ENCODE assay signal across 31 mouse cellular contexts in genomic region chr8:122393717-122394116, GRCm38 (mm10). TPM values are rescaled to one million over a fixed set of nuclear protein-coding genes. Genes with fewer than 3 reads are reported as not detected.
"Had no signal": no experiment of that assay in that cellular context is flagged by ENCODE, and none has a peak within 500 bp of the region (broad histone marks: within the 10 kb centered on the region; RNA-seq: fewer than 3 reads in every experiment).

No protein-coding gene starts in this region.

- H3K9me3 ChIP-seq: heart, embryonic 10.5 days; hindbrain, embryonic 12.5 days; limb, embryonic 13.5 days; limb, embryonic 15.5 days had no signal

- H3K27ac ChIP-seq: heart, embryonic 10.5 days; hindbrain, embryonic 10.5 days; hindbrain, embryonic 12.5 days; hindbrain, embryonic 14.5 days; limb, embryonic 13.5 days; limb, embryonic 15.5 days; liver, embryonic 12.5 days had no signal

- DNase-seq: forebrain, postnatal 0 days; gastrocnemius, postnatal 14 days; gastrocnemius, postnatal 36 days; heart, adult 18-20 months; heart, postnatal 10 days; heart, postnatal 4 days; kidney, adult 18-20 months; kidney, adult 8-10 months; kidney, postnatal 10 days; kidney, postnatal 25 days; kidney, postnatal 4 days; layer of hippocampus, adult 9-11 months; layer of hippocampus, postnatal 36 days; left cerebral cortex, postnatal 4 days had no signal

- H3K4me1 ChIP-seq: heart, embryonic 10.5 days; heart, embryonic 12.5 days; hindbrain, embryonic 10.5 days; hindbrain, embryonic 12.5 days; limb, embryonic 13.5 days; limb, embryonic 15.5 days; liver, embryonic 12.5 days had no signal

- H3K9ac ChIP-seq: forebrain, postnatal 0 days; heart, embryonic 12.5 days; hindbrain, embryonic 12.5 days; hindbrain, embryonic 14.5 days; limb, embryonic 13.5 days; limb, embryonic 15.5 days; liver, embryonic 12.5 days had no signal

- H3K4me3 ChIP-seq: heart, embryonic 10.5 days; heart, embryonic 12.5 days; hindbrain, embryonic 10.5 days; hindbrain, embryonic 12.5 days; limb, embryonic 13.5 days; limb, embryonic 15.5 days; liver, embryonic 12.5 days had no signal

- ATAC-seq: forebrain, postnatal 0 days; hindbrain, embryonic 16.5 days; liver, embryonic 12.5 days had no signal

- H3K27me3 ChIP-seq: heart, embryonic 12.5 days; hindbrain, embryonic 12.5 days; limb, embryonic 13.5 days; limb, embryonic 15.5 days; liver, embryonic 12.5 days had no signal

- H3K4me2 ChIP-seq: heart, embryonic 12.5 days; hindbrain, embryonic 12.5 days; hindbrain, embryonic 14.5 days; limb, embryonic 13.5 days; limb, embryonic 15.5 days; liver, embryonic 12.5 days had no signal

RNA-seq across cellular contexts. Expression of gene Il17c, which starts 28.1 kb away (rescaled TPM):
- polyA plus RNA-seq: forebrain, postnatal 0 days; heart, embryonic 10.5 days; heart, embryonic 12.5 days; heart, embryonic 14.5 days; hindbrain, embryonic 10.5 days; hindbrain, embryonic 12.5 days; hindbrain, embryonic 14.5 days; hindbrain, embryonic 16.5 days; intestine, embryonic 14.5 days; kidney, embryonic 14.5 days; kidney, embryonic 16.5 days; limb, embryonic 11.5 days; limb, embryonic 13.5 days; liver, adult 2 months; liver, embryonic 12.5 days had no signal

RNA-seq across cellular contexts. Expression of gene Trhr2, which starts 33.2 kb away (rescaled TPM):
- polyA plus RNA-seq: gonadal fat pad, adult 2 months; heart, embryonic 10.5 days; heart, embryonic 12.5 days; heart, embryonic 14.5 days; heart, embryonic 16.5 days; hindbrain, embryonic 10.5 days; hindbrain, embryonic 12.5 days; hindbrain, embryonic 14.5 days; intestine, embryonic 14.5 days; kidney, embryonic 14.5 days; kidney, embryonic 16.5 days; limb, embryonic 11.5 days; liver, adult 2 months; liver, embryonic 12.5 days had no signal
